Mouse (Mus musculus): ENCODE data around the gene Tgif1. TPM values are rescaled to one million over a fixed set of nuclear protein-coding genes. Genes with fewer than 3 reads are reported as not detected.

Gene Tgif1
- polyA plus RNA-seq, 1 experiment from 2014 or later: 63.5 TPM

GRCm38 (mm10) chr17:70823083-70823482 lies 30.3 kb downstream of the Tgif1 start:
- no peak overlapping the region for H3K4me3 ChIP-seq (ENCODE audit: low read depth, low read length)
- no peak overlapping the region for H3K9ac ChIP-seq (ENCODE audit: low read length)
- H3K36me3 ChIP-seq (ENCODE audit: control insufficient read depth, insufficient read depth, low read length): no peaks in the 10 kb centered on the region
- no peak for DNase-seq (ENCODE audit: low spot score)
- 89% methylated on average over 8 of the region's 8 CpGs for WGBS
- H3K27me3 ChIP-seq (ENCODE audit: control insufficient read depth, insufficient read depth, low read length): peaks cover 10% of the 10 kb centered on the region; the same call in 1 of the 2 replicates
- H3K27ac ChIP-seq (ENCODE audit: low read depth, low read length): no peak overlapping the region
- no peaks in the 10 kb centered on the region for H3K9me3 ChIP-seq (ENCODE audit: control insufficient read depth, low read length)
- no peak overlapping the region for H3K4me2 ChIP-seq (ENCODE audit: low read depth, low read length, severe bottlenecking)
- H3K4me1 ChIP-seq (replicated peaks; ENCODE audit: control insufficient read depth, insufficient read depth, low read length): no peaks in the 10 kb centered on the region
- no peak for ATAC-seq (replicated peaks; ENCODE audit: low FRiP score)

- Histone ChIP-seq H3K27ac (ENCODE audit: low read depth, low read length) (no peak overlapping the region), H3K4me1 (replicated peaks; ENCODE audit: control insufficient read depth, insufficient read depth, low read length) (peaks cover 3% of the 10 kb centered on the region; the same call in 1 of the 2 replicates), H3K4me3 (ENCODE audit: low read depth, low read length) (peak overlapping the region; percentile 46), H3K27me3 (ENCODE audit: control insufficient read depth, insufficient read depth, low read length) (peaks cover 17% of the 10 kb centered on the region), H3K4me2 (ENCODE audit: low read depth, low read length, severe bottlenecking) (peak overlapping the region; percentile 89), H3K9ac (ENCODE audit: low read length) (peak overlapping the region; percentile 64), H3K36me3 (ENCODE audit: control insufficient read depth, insufficient read depth, low read length) (no peaks in the 10 kb centered on the region), H3K9me3 (ENCODE audit: control insufficient read depth, low read length) (no peaks in the 10 kb centered on the region)
- 2% methylated on average over 50 of the region's 51 CpGs for WGBS
- ATAC-seq (replicated peaks; ENCODE audit: low FRiP score): peak; percentile 82
- peak; percentile 71 for DNase-seq (ENCODE audit: low spot score)
These were observed 35.4 kb downstream of the Tgif1 start for GRCm38 (mm10) chr17:70817862-70818451.

GRCm38 (mm10) chr17:70815001-70815400 lies 38.3 kb downstream of the Tgif1 start:
- H3K27me3 ChIP-seq (ENCODE audit: control insufficient read depth, insufficient read depth, low read length): peaks cover 15% of the 10 kb centered on the region
- no peaks in the 10 kb centered on the region for H3K9me3 ChIP-seq (ENCODE audit: control insufficient read depth, low read length)
- ATAC-seq (replicated peaks; ENCODE audit: low FRiP score): no peak
- H3K36me3 ChIP-seq (ENCODE audit: control insufficient read depth, insufficient read depth, low read length): no peaks in the 10 kb centered on the region
- no peak for DNase-seq (ENCODE audit: low spot score)
- WGBS: 72% methylated on average over 8 of the region's 8 CpGs
- no peak overlapping the region for H3K4me2 ChIP-seq (ENCODE audit: low read depth, low read length, severe bottlenecking)
- H3K4me3 ChIP-seq (ENCODE audit: low read depth, low read length): no peak overlapping the region
- H3K4me1 ChIP-seq (replicated peaks; ENCODE audit: control insufficient read depth, insufficient read depth, low read length): peaks cover 3% of the 10 kb centered on the region; the same call in 1 of the 2 replicates
- H3K27ac ChIP-seq (ENCODE audit: low read depth, low read length): no peak overlapping the region
- H3K9ac ChIP-seq (ENCODE audit: low read length): no peak overlapping the region

GRCm38 (mm10) chr17:70810795-70811194 lies 42.6 kb downstream of the Tgif1 start:
- WGBS: 90% methylated on average over 5 of the region's 5 CpGs
- ATAC-seq (replicated peaks; ENCODE audit: low FRiP score): no peak

GRCm38 (mm10) chr17:70809776-70810175 lies 43.6 kb downstream of the Tgif1 start:
- Histone ChIP-seq H3K36me3 (ENCODE audit: control insufficient read depth, insufficient read depth, low read length) (no peaks in the 10 kb centered on the region), H3K27ac (ENCODE audit: low read depth, low read length) (no peak overlapping the region), H3K4me1 (replicated peaks; ENCODE audit: control insufficient read depth, insufficient read depth, low read length) (0 out of 2 replicates have a peak, but pooled peaks cover 4% of the 10 kb centered on the region), H3K4me2 (ENCODE audit: low read depth, low read length, severe bottlenecking) (no peak overlapping the region), H3K4me3 (ENCODE audit: low read depth, low read length) (no peak overlapping the region), H3K27me3 (ENCODE audit: control insufficient read depth, insufficient read depth, low read length) (no peaks in the 10 kb centered on the region), H3K9me3 (ENCODE audit: control insufficient read depth, low read length) (no peaks in the 10 kb centered on the region), H3K9ac (ENCODE audit: low read length) (no peak overlapping the region)
- no peak for ATAC-seq (replicated peaks; ENCODE audit: low FRiP score)
- no peak for DNase-seq (ENCODE audit: low spot score)
- WGBS: 22% methylated on average over 3 of the region's 3 CpGs

More at GRCm38 (mm10) chr17:70810795-70811194, 42.6 kb downstream of the Tgif1 start:
- H3K9me3 ChIP-seq (ENCODE audit: control insufficient read depth, low read length): no peaks in the 10 kb centered on the region
- H3K27me3 ChIP-seq (ENCODE audit: control insufficient read depth, insufficient read depth, low read length): no peaks in the 10 kb centered on the region
- no peak overlapping the region for H3K27ac ChIP-seq (ENCODE audit: low read depth, low read length)
- H3K4me2 ChIP-seq (ENCODE audit: low read depth, low read length, severe bottlenecking): no peak overlapping the region
- 0 out of 2 replicates have a peak, but pooled peaks cover 4% of the 10 kb centered on the region for H3K4me1 ChIP-seq (replicated peaks; ENCODE audit: control insufficient read depth, insufficient read depth, low read length)
- H3K9ac ChIP-seq (ENCODE audit: low read length): no peak overlapping the region
- no peak overlapping the region for H3K4me3 ChIP-seq (ENCODE audit: low read depth, low read length)
- no peak for DNase-seq (ENCODE audit: low spot score)
- no peaks in the 10 kb centered on the region for H3K36me3 ChIP-seq (ENCODE audit: control insufficient read depth, insufficient read depth, low read length)

GRCm38 (mm10) chr17:70808837-70809236 lies 44.5 kb downstream of the Tgif1 start:
- ATAC-seq (replicated peaks; ENCODE audit: low FRiP score) (no peak), DNase-seq (ENCODE audit: low spot score) (no peak)
- Histone ChIP-seq H3K27me3 (ENCODE audit: control insufficient read depth, insufficient read depth, low read length) (no peaks in the 10 kb centered on the region), H3K4me1 (replicated peaks; ENCODE audit: control insufficient read depth, insufficient read depth, low read length) (0 out of 2 replicates have a peak, but pooled peaks cover 4% of the 10 kb centered on the region), H3K27ac (ENCODE audit: low read depth, low read length) (no peak overlapping the region), H3K4me2 (ENCODE audit: low read depth, low read length, severe bottlenecking) (no peak overlapping the region), H3K9ac (ENCODE audit: low read length) (no peak overlapping the region), H3K9me3 (ENCODE audit: control insufficient read depth, low read length) (no peaks in the 10 kb centered on the region), H3K36me3 (ENCODE audit: control insufficient read depth, insufficient read depth, low read length) (no peaks in the 10 kb centered on the region), H3K4me3 (ENCODE audit: low read depth, low read length) (no peak overlapping the region)
- WGBS: 31% methylated on average over 14 of the region's 14 CpGs

GRCm38 (mm10) chr17:70807885-70808284 lies 45.5 kb downstream of the Tgif1 start:
- Histone ChIP-seq H3K9me3 (ENCODE audit: control insufficient read depth, low read length) (no peaks in the 10 kb centered on the region), H3K4me1 (replicated peaks; ENCODE audit: control insufficient read depth, insufficient read depth, low read length) (0 out of 2 replicates have a peak, but pooled peaks cover 4% of the 10 kb centered on the region), H3K36me3 (ENCODE audit: control insufficient read depth, insufficient read depth, low read length) (no peaks in the 10 kb centered on the region), H3K27me3 (ENCODE audit: control insufficient read depth, insufficient read depth, low read length) (no peaks in the 10 kb centered on the region), H3K27ac (ENCODE audit: low read depth, low read length) (no peak overlapping the region), H3K4me3 (ENCODE audit: low read depth, low read length) (no peak overlapping the region), H3K9ac (ENCODE audit: low read length) (no peak overlapping the region), H3K4me2 (ENCODE audit: low read depth, low read length, severe bottlenecking) (no peak overlapping the region)
- DNase-seq (ENCODE audit: low spot score) (no peak), ATAC-seq (replicated peaks; ENCODE audit: low FRiP score) (no peak)
- WGBS: 94% methylated on average over 1 of the region's 1 CpGs

GRCm38 (mm10) chr17:70806600-70806999 lies 46.7 kb downstream of the Tgif1 start:
- no peak for ATAC-seq (replicated peaks; ENCODE audit: low FRiP score)

GRCm38 (mm10) chr17:70805866-70806265 lies 47.5 kb downstream of the Tgif1 start:
- H3K36me3 ChIP-seq (ENCODE audit: control insufficient read depth, insufficient read depth, low read length): no peaks in the 10 kb centered on the region
- no peak overlapping the region for H3K27ac ChIP-seq (ENCODE audit: low read depth, low read length)
- H3K4me3 ChIP-seq (ENCODE audit: low read depth, low read length): no peak overlapping the region
- H3K9ac ChIP-seq (ENCODE audit: low read length): no peak overlapping the region
- DNase-seq (ENCODE audit: low spot score) (no peak), ATAC-seq (replicated peaks; ENCODE audit: low FRiP score) (no peak)
- H3K4me1 ChIP-seq (replicated peaks; ENCODE audit: control insufficient read depth, insufficient read depth, low read length): 0 out of 2 replicates have a peak, but pooled peaks cover 4% of the 10 kb centered on the region
- H3K9me3 ChIP-seq (ENCODE audit: control insufficient read depth, low read length): no peaks in the 10 kb centered on the region
- WGBS: 94% methylated on average over 9 of the region's 9 CpGs
- no peak overlapping the region for H3K4me2 ChIP-seq (ENCODE audit: low read depth, low read length, severe bottlenecking)
- no peaks in the 10 kb centered on the region for H3K27me3 ChIP-seq (ENCODE audit: control insufficient read depth, insufficient read depth, low read length)

More at GRCm38 (mm10) chr17:70806600-70806999, 46.7 kb downstream of the Tgif1 start:
- H3K4me1 ChIP-seq (replicated peaks; ENCODE audit: control insufficient read depth, insufficient read depth, low read length): 0 out of 2 replicates have a peak, but pooled peaks cover 4% of the 10 kb centered on the region
- 88% methylated on average over 2 of the region's 2 CpGs for WGBS
- H3K36me3 ChIP-seq (ENCODE audit: control insufficient read depth, insufficient read depth, low read length): no peaks in the 10 kb centered on the region
- no peak for DNase-seq (ENCODE audit: low spot score)
- no peak overlapping the region for H3K9ac ChIP-seq (ENCODE audit: low read length)
- H3K4me3 ChIP-seq (ENCODE audit: low read depth, low read length): no peak overlapping the region
- H3K27ac ChIP-seq (ENCODE audit: low read depth, low read length): no peak overlapping the region
- H3K9me3 ChIP-seq (ENCODE audit: control insufficient read depth, low read length): no peaks in the 10 kb centered on the region
- no peaks in the 10 kb centered on the region for H3K27me3 ChIP-seq (ENCODE audit: control insufficient read depth, insufficient read depth, low read length)
- no peak overlapping the region for H3K4me2 ChIP-seq (ENCODE audit: low read depth, low read length, severe bottlenecking)

All from forebrain, embryonic 11.5 days (tissue).